Mouse (Mus musculus) embryonic facial prominence, embryonic 13.5 days (tissue): ENCODE measurements around the gene U90926. TPM values are rescaled to one million over a fixed set of nuclear protein-coding genes. Genes with fewer than 3 reads are reported as not detected.

Experiments
- ATAC-seq: fragments of 200-750 bp; cut with Nextera tagmentation; 2 replicates; pipeline ENCODE4 v1.8.0; 2017; ENCODE audit warnings: low read depth; ENCODE audit not compliant: insufficient number of reproducible peaks, insufficient read depth, low FRiP score, low TSS enrichment
- H3K27ac ChIP-seq: fragments of 300-500 bp; sonication (generic); 2 replicates; pipeline ENCODE4 v1.5.1; 2015; ENCODE audit warnings: moderate library complexity, mild to moderate bottlenecking, inconsistent platforms
- H3K27me3 ChIP-seq: fragments of 300-500 bp; sonication (generic); 2 replicates; pipeline ENCODE4 v1.6.1; 2015; ENCODE audit warnings: mild to moderate bottlenecking, inconsistent platforms
- H3K36me3 ChIP-seq: fragments of 300-500 bp; sonication (generic); 2 replicates; pipeline ENCODE4 v1.6.1; 2015; ENCODE audit warnings: mild to moderate bottlenecking, inconsistent platforms
- H3K4me1 ChIP-seq: fragments of 300-500 bp; sonication (generic); 2 replicates; pipeline ENCODE4 v1.6.1; 2015; ENCODE audit warnings: inconsistent platforms
- H3K4me2 ChIP-seq: fragments of 300-500 bp; sonication (generic); 2 replicates; pipeline ENCODE4 v1.6.1; 2015; ENCODE audit warnings: moderate library complexity, mild to moderate bottlenecking, inconsistent platforms
- H3K4me3 ChIP-seq: fragments of 300-500 bp; sonication (generic); 2 replicates; pipeline ENCODE4 v1.5.1; 2015; ENCODE audit warnings: mild to moderate bottlenecking, inconsistent platforms
- H3K9ac ChIP-seq: fragments of 300-500 bp; sonication (generic); 2 replicates; pipeline ENCODE4 v1.6.1; 2015; ENCODE audit warnings: mild to moderate bottlenecking, inconsistent platforms
- H3K9me3 ChIP-seq: fragments of 300-500 bp; sonication (generic); 2 replicates; pipeline ENCODE4 v1.6.1; 2016; ENCODE audit warnings: inconsistent platforms
- WGBS: fragments of 180-500 bp; shearing (Covaris S2); methylation state at CpG from one replicate; pipeline ENCODE4 v1.1.7; 2015; ENCODE audit warnings: mixed read lengths; 5-methylcytosine and 5-hydroxymethylcytosine counted together
- polyA plus RNA-seq: library from polyadenylated mRNA; unstranded; fragments of >200 nt; fragmentation: Nextera tagmentation; extraction: Ambion mirVana; gene quantifications from 2 replicates; pipeline ENCODE4 v1.2.1, GENCODE M21; 2015

The U90926 gene
- polyA plus RNA-seq, result not detected in 2 replicates

GRCm38 (mm10) chr5:92215308-92215707 is at the start of gene U90926:
Gene U90926 (minus strand): TSS chr5:92215408.
- Histone ChIP-seq H3K4me1 (no peaks in the 10 kb centered on the region), H3K27ac (no peak within 1 kb of the TSS), H3K9me3 (no peaks in the 10 kb centered on the region), H3K4me2 (no peak within 1 kb of the TSS), H3K36me3 (no peaks in the 10 kb centered on the region), H3K27me3 (no peaks in the 10 kb centered on the region), H3K4me3 (no peak within 1 kb of the TSS), H3K9ac (no peak within 1 kb of the TSS)
- WGBS, result 79% methylated on average over 4 of the region's 4 CpGs
- no peak for ATAC-seq

GRCm38 (mm10) chr5:92263761-92264359 is 48.7 kb upstream of the U90926 start:
- Histone ChIP-seq H3K4me2 (no peak overlapping the region), H3K36me3 (no peaks in the 10 kb centered on the region), H3K9me3 (no peaks in the 10 kb centered on the region), H3K9ac (no peak overlapping the region), H3K4me3 (no peak overlapping the region), H3K27ac (no peak overlapping the region), H3K4me1 (peaks cover 6% of the 10 kb centered on the region), H3K27me3 (peaks cover 2% of the 10 kb centered on the region; the same call in 1 of the 2 replicates)
- WGBS, result 35% methylated on average over 4 of the region's 4 CpGs
- ATAC-seq, result no peak

- WGBS, result 80% methylated on average over 8 of the region's 8 CpGs
Measured at GRCm38 (mm10) chr5:92262646-92263045, 47.4 kb upstream of the U90926 start.

DNA sequence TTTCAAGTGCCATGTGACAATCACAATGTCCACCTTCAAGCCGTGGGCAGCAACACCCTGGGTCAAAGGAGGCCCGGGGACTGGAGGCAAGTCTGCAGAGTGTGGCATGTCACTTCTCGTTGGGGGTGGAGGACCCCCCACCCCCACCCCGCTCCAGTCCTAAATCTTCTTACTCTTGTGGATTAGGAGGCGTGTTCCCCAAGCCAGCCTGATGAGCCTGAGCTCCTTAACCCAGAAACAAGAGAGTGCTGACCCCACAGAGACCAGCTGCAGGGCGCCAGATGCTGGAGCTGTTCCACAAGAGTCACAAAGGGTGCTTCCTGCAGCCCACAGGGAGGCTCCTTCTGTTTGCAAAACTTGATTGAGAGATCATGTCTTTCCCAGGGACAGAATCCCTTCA is 41.0 kb upstream of the U90926 start, which contains the start of gene Ppef2:
Gene Ppef2 (minus strand): TSS at position 61 of the 400 bp plus-strand sequence.
- ATAC-seq, result no peak
- no peak within 1 kb of the TSS for H3K4me3 ChIP-seq
- no peak within 1 kb of the TSS for H3K9ac ChIP-seq
- H3K4me1 ChIP-seq, result peaks cover 5% of the 10 kb centered on the region; the same call in 1 of the 2 replicates
- WGBS, result 14% methylated on average over 6 of the region's 6 CpGs
- no peaks in the 10 kb centered on the region for H3K9me3 ChIP-seq
- H3K27ac ChIP-seq, result no peak within 1 kb of the TSS
- no peaks in the 10 kb centered on the region for H3K36me3 ChIP-seq
- no peak within 1 kb of the TSS for H3K4me2 ChIP-seq
- peaks cover 7% of the 10 kb centered on the region; the same call in 1 of the 2 replicates for H3K27me3 ChIP-seq

More at GRCm38 (mm10) chr5:92262646-92263045, 47.4 kb upstream of the U90926 start:
- Histone ChIP-seq H3K27ac (no peak overlapping the region), H3K27me3 (peaks cover 7% of the 10 kb centered on the region; the same call in 1 of the 2 replicates), H3K9me3 (no peaks in the 10 kb centered on the region), H3K4me1 (peaks cover 6% of the 10 kb centered on the region), H3K36me3 (no peaks in the 10 kb centered on the region), H3K4me2 (no peak overlapping the region), H3K9ac (no peak overlapping the region), H3K4me3 (no peak overlapping the region)
- no peak for ATAC-seq

GRCm38 (mm10) chr5:92254476-92254875 is 39.3 kb upstream of the U90926 start:
- Histone ChIP-seq H3K4me2 (no peak overlapping the region), H3K4me1 (peaks cover 5% of the 10 kb centered on the region; the same call in 1 of the 2 replicates), H3K27me3 (peaks cover 7% of the 10 kb centered on the region; the same call in 1 of the 2 replicates), H3K9ac (no peak overlapping the region), H3K27ac (no peak overlapping the region), H3K4me3 (no peak overlapping the region), H3K36me3 (no peaks in the 10 kb centered on the region), H3K9me3 (no peaks in the 10 kb centered on the region; the same call in 1 of the 2 replicates)
- WGBS, result 65% methylated on average over 6 of the region's 6 CpGs
- ATAC-seq, result no peak

DNA sequence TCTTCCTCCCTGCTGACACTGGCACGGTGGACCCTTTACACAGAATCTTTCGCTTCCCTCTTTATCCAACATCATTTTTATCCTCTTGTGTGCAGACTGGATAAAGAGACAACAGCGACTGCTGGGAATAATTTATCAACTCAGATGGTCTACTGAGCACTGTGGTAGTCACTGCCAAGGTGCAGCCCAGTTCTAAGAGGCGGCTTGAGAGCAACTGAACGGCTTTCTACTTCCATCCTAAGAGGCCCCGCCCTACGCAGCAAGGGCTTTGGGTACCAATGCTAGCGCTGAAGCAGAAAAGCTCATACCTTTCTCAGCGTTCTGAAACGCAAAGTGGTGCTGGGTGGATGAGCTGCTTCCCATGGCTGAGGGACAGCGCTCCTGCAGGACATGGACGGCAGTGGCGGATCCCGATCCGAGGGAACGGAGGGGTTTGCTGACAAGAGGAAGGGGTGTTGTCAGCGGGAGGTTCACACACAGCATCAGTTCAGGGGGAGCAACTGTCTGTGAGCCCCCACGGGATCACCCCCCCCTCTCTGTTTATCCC is 37.7 kb upstream of the U90926 start:
- no peaks in the 10 kb centered on the region for H3K36me3 ChIP-seq
- no peak overlapping the region for H3K27ac ChIP-seq
- H3K4me2 ChIP-seq, result peak overlapping the region; percentile 31
- H3K4me1 ChIP-seq, result peaks cover 5% of the 10 kb centered on the region; the same call in 1 of the 2 replicates
- no peak overlapping the region for H3K9ac ChIP-seq
- peaks cover 7% of the 10 kb centered on the region; the same call in 1 of the 2 replicates for H3K9me3 ChIP-seq
- no peak overlapping the region for H3K4me3 ChIP-seq
- ATAC-seq, result no peak
- 20% methylated on average over 18 of the region's 18 CpGs for WGBS
- H3K27me3 ChIP-seq, result no peaks in the 10 kb centered on the region

DNA sequence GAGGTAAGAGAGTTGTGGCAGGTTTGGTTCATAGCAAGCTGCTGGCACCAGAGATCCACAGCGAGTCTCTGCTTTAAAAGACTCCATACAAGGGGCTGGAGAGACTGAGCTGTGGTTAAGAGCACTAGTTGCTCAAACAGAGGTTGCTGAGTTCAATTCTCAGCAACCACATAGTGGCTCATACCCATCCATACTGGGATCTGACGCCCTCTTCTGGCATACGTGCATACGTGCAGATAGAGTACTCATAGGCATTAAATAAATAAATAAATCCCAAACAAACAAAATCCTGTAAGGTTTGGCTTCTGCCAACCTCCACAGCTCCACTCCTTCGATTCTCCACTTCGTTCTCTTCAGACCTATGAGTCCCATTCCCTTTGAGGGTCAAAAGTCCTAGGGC is 36.8 kb upstream of the U90926 start:
- 89% methylated on average over 6 of the region's 6 CpGs for WGBS
- ATAC-seq, result no peak
- Histone ChIP-seq H3K4me3 (no peak overlapping the region), H3K4me2 (no peak overlapping the region), H3K27me3 (no peaks in the 10 kb centered on the region), H3K36me3 (no peaks in the 10 kb centered on the region), H3K4me1 (peaks cover 5% of the 10 kb centered on the region; the same call in 1 of the 2 replicates), H3K9me3 (peaks cover 7% of the 10 kb centered on the region; the same call in 1 of the 2 replicates), H3K9ac (no peak overlapping the region), H3K27ac (no peak overlapping the region)

DNA sequence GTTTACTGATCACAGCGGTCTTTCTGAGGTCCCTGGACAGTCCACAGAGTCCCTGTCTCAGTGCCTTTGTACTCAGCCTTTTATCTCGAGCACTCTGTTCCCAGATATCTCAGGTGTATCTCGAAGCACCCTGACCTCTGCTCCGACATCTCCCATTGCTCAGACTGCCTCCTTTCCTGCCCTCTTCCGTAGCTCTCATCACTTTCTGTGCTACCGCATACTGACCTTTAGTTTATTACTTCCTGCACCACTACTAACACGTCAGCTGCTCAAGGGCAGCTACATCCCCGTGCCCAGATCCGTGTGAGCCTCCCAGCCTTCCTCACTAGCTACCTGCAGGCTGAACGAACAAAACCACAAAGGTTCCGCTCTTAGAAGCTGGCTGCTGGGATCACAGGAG is 33.4 kb upstream of the U90926 start:
- Histone ChIP-seq H3K4me2 (no peak overlapping the region), H3K9ac (no peak overlapping the region), H3K9me3 (peaks cover 7% of the 10 kb centered on the region; the same call in 1 of the 2 replicates), H3K4me1 (peaks cover 5% of the 10 kb centered on the region; the same call in 1 of the 2 replicates), H3K36me3 (no peaks in the 10 kb centered on the region), H3K27ac (no peak overlapping the region), H3K4me3 (no peak overlapping the region), H3K27me3 (no peaks in the 10 kb centered on the region)
- WGBS, result 81% methylated on average over 11 of the region's 11 CpGs
- ATAC-seq, result no peak

- H3K36me3 ChIP-seq, result no peaks in the 10 kb centered on the region
- 85% methylated on average over 9 of the region's 9 CpGs for WGBS
- no peak overlapping the region for H3K4me2 ChIP-seq
- H3K4me3 ChIP-seq, result no peak overlapping the region
- H3K9ac ChIP-seq, result no peak overlapping the region
- H3K27ac ChIP-seq, result no peak overlapping the region
- H3K9me3 ChIP-seq, result peaks cover 7% of the 10 kb centered on the region; the same call in 1 of the 2 replicates
- no peak for ATAC-seq
- H3K27me3 ChIP-seq, result no peaks in the 10 kb centered on the region
- no peaks in the 10 kb centered on the region for H3K4me1 ChIP-seq
Measured at GRCm38 (mm10) chr5:92245483-92245882, 30.3 kb upstream of the U90926 start.

DNA sequence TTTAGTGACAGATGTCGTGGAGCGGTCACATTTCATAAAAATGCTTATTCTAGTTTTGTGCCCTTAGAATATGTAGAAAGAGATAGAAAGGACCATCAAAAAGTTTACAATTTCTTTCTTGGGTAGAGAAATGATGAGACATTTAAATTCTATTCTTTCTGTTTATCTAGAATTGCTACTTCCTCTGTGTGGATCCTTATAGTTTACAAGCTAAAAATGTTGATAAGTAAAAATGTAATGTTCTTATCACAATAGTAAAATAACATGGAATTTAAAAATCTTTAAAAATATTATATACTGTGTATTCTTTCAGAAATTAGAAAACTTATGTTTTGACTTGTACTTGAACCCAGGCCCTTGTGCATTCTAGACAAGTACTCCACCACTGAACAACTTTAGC is 29.7 kb upstream of the U90926 start:
- Histone ChIP-seq H3K9ac (no peak overlapping the region), H3K4me2 (no peak overlapping the region), H3K4me3 (no peak overlapping the region), H3K27ac (no peak overlapping the region), H3K27me3 (no peaks in the 10 kb centered on the region), H3K4me1 (no peaks in the 10 kb centered on the region), H3K36me3 (no peaks in the 10 kb centered on the region), H3K9me3 (peaks cover 7% of the 10 kb centered on the region; the same call in 1 of the 2 replicates)
- WGBS, result 91% methylated on average over 2 of the region's 2 CpGs
- ATAC-seq, result no peak

DNA sequence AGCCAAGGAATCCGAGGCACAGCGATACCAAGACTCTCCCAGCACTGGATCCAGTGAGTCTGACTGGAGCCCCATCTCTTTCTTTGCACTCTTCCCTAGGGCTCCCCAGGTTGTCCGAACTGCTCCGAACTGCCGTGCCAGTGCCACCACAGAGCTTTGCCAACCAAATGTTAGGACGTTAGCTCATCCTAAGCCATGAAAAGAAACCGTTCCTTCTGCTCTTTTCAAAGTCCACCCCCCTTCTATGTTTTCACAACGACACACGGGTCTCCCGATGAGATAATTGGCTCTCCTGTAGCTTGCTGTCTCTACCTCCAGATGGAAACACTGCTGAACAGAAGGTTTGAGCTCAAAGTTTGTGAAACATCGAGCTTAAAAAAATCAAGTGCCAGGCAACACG is 25.6 kb upstream of the U90926 start:
- no peak for ATAC-seq

More for the DNA sequence above, 25.6 kb upstream of the U90926 start:
- 90% methylated on average over 12 of the region's 12 CpGs for WGBS
- Histone ChIP-seq H3K4me3 (no peak overlapping the region), H3K27me3 (peaks cover 4% of the 10 kb centered on the region), H3K9ac (no peak overlapping the region), H3K27ac (no peak overlapping the region), H3K36me3 (no peaks in the 10 kb centered on the region), H3K4me1 (no peaks in the 10 kb centered on the region), H3K4me2 (no peak overlapping the region), H3K9me3 (no peaks in the 10 kb centered on the region)
